Mouse (Mus musculus) right cerebral cortex, adult 2 months (tissue): ENCODE results near the gene Cep112.
A peak's percentile ranks its signal among the peaks of the same experiment; 100 is the strongest.
"Not testable (repeated sequence)": the region's sequence is repeated elsewhere in the genome, so short reads cannot be mapped to it uniquely, and the experiment has no call there.

ENCODE experiments used
- DNase-seq, 2 experiments: peaks; one replicate each; pipeline ENCODE4 v3.0.0; 2021 to 2022; ENCODE audit warnings: low spot score in 2 of 2

The Cep112 gene

DNA sequence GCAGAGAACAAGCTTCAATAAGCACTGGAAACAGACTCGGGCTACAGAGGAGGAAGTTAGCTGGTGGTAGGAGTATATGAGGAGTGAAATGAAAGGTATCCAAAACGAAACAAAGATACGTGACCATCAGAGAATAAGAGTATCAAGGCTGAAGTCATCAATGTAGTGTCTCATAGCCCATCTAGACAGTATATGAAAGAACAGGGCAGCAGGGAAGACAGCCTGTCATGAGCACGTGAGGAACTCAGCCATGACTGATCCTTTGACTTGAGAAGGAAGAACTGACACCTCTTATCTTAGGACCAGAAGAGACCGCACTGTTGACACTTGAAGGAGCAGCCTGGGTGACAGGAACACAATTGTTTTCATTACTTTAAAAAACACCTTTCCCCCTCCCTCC lies 373.4 kb downstream of the Cep112 start:
- no peak for DNase-seq

DNA sequence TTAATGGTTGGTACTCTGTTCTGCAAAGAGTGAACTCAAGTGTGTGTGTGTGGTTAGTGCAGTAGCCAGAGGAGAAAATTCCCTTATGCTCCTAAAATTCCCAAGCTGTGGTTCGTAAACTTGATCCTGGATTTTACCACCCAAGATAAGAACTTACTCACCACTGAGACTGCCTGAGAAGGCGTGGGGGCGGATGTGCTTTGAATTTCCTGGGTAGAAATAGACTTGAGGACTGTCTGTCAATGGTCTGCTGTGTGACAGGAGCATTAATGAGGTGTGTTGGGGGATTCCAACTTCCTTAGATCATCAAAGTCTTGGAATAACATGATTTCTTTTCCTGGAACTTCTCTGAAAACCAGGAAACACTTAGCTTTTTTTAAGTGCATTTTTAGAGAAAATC lies 374.7 kb downstream of the Cep112 start:
- peak; percentile 39 to 53 for DNase-seq

DNA sequence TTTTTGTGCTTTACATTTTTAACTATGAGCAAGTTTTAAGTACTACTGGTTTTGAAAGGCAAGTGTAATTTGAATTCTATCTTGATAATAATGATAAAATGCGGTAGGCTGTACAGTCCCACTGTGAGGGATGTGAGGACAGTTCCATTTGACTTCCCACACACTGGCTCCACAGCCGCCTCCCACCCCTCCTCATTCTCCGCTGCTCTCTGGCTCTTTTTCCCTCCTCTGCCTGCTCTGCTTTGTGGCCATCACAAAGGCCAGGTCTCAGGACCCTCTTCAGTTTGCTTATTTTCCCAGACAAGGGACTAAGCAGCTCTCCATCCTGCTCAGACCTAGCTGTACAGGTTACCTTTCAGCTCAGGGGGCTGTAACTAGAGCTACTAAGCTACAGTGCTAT lies 379.0 kb downstream of the Cep112 start:
- DNase-seq = no peak

DNA sequence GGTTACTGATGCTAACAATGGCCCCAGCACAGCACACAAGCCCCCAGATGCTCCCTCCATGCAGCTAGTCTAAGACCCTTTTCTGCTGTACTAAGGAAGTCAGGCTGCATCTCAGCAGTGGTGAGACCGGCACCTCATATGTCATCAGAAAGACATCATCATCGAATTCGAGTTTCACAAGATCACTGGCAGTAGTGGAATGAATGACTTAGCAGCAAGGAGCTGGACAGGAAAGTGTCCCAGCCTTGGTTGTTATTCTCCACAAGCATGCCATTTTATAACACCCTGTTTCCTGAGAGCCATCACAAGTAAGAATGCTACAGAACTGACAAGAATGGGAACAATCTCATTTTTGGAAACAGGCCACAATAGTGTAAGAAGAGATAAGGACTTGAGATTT lies 381.0 kb downstream of the Cep112 start:
- no peak for DNase-seq

DNA sequence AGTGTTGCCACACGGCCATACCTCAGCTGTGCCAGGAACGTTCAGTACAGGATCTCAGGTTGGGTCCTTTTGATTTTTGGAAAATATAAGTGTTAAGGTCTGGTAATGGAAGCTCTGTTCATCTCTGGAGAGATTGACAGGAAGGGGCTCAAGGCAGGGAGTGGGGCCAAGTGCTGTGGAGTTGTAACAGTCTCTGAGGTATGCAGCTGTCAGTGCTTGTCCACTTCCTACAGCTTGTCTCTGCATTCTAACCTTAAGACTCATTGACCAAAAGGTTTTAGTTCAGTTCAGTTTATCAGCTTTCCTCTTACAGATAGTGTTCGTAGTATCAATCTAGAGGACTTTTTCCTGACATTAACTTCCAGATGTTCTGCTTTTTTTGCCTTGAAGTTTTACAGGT lies 384.6 kb downstream of the Cep112 start:
- DNase-seq = no peak

DNA sequence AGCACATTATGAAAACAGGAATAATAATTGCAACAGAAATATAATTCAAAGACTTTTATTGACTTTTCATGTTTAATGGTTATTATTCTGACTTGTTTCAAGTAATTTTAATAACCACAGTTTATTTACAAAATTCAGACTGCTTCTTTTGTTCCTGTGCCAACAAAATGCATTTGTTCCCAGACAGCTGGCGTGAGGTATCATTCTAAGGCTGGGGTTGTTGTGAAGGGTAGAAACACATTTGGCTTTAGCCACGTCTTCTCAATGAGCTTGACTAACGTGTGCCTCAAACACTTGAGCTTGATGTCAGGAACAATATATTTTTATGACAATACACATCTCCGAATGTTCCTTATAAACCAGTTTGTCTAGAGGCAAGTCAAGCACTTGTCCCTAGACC lies 396.8 kb downstream of the Cep112 start:
- no peak for DNase-seq

DNA sequence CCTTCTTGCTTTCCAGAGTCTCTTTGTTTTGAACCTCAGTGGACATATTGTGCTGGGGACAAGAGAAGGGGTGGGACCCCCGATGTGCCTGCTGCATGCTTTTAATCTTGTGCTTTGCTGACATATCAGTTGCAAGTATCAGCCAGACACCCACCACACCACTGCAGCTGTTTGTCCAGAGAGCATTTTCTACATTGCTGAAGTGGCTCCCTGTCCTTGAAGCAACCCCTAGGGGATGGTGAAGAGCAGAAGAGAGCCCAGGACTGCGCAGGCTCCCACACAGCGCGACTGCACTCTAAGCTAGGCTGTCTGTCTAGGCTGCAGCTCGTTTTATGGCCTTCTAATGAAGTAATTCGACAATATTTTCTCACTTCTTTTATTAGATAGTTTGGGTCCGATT lies 397.3 kb downstream of the Cep112 start:
- DNase-seq = no peak

DNA sequence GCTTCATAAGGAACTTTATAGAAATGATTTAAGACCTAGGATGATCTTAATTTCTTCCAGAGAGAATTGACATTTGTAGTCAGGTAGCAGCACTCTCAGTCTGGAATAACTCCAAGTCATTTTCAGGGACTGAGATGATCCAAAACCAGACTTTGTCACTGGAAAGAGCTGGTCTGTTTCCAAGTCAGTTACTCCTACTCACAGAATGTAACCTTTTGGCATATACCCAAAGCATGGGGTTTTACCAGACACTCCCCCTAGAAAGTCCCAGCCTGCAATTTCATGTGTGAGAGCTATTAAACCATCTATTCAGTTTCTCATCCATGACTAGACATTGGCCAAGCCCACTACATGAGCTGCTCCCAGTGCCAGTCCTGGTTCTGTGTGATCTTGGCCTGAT lies 402.3 kb downstream of the Cep112 start:
- no peak for DNase-seq

DNA sequence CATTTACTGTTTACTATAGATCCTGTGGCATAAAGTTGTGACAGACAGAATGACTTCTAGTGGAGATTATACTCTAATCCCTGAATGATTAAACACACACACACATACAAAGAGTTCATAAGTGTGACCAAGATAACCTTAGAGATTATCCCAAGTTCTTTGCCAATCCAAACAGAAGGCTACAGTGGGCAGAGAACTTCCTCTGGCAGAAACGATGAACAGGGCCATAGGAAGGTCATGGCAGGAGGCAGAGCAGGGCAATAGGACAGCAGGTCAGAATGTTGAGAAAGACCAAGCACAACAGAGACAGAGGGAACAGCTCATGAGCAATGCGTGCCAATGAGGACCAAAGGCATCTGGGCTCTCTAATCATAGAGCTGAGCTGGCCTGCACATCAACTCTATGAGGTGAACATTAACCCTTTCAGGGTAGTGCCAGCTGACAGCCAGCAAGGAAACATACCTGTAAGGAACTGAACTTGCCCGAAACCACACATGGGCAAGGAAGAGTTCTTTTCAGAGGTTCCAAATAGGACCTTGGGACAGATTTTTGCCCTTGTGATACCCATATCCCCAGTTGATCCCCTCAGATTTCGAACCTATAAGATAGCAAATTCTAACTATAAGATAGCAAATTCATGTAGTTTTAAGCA lies 403.5 kb downstream of the Cep112 start:
- DNase-seq = no peak

DNA sequence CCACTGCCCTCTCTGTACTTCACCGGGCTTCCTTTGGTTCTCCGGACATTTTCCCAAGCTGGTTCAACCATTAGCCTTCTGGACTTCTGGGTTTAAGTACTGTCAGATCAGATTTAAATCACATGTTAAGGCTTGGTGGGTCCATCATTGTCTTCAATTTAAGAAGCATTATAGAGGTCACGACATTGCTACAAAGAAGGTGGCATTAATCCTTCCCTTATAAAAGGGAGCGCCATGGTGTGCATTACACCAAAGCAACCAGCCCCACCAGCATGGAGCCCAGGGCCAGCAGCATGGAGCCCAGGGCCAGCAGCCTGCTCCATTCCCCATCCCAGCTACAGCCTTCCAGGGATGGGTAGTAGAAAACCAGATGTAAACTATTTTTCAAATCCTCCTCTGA lies 411.7 kb downstream of the Cep112 start:
- no peak for DNase-seq

DNA sequence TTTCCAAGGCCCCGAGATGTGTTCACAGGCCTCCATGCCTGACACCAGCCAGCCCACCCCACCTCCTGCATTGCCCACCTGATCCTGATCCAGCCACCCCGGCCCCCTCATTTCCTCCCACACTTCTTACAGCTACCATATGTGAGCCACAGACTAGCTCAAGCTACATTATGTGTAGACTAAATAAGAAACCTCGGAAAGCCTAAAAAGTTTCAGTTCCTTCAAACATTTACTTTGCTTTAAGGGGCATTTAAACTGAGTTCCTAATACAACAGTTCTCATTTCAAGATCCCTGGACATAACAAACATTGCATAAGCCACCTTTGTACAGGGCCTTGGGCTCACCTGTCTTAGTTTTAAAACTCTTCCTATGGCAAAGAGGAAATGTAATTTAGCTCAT lies 415.2 kb downstream of the Cep112 start:
- no peak for DNase-seq

DNA sequence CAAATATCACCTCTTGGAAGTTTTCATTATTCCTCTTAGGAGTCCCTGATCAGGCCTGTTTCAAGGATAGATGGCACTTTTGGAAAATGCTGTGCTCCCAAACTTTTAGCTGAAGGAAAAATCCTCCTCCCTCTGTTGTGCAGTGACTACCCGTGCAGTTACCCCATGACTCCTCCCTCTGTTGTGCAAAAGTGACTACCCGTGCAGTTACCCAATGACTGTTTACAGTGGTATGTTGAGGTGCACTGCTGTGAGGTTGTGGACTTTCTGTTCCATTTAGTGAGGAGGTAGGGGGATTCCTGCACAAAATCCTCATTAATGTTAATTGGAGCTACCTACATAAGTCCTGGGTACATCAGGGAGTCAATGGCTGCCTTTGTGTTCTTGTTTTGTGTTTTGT lies 417.8 kb downstream of the Cep112 start:
- DNase-seq = no peak

DNA sequence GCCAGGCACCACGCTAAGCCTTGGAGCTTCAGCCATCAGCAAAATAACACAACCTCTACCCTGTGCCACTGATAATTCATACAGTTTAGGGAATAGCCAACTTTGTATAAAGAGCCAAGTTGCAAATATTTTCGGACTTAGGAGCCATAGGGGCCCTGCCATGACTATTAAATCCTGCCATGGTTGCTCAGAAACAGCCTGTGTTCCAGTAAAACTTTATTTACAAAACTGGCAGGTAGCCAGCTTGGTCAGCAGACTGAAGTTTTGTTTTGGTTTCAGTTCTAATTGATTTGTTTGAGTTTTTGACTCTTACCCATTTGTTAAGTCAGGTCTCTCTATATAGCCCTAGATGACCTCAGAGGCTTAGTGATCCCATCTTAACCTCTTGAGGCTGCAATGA lies 421.0 kb downstream of the Cep112 start:
- DNase-seq = no peak

DNA sequence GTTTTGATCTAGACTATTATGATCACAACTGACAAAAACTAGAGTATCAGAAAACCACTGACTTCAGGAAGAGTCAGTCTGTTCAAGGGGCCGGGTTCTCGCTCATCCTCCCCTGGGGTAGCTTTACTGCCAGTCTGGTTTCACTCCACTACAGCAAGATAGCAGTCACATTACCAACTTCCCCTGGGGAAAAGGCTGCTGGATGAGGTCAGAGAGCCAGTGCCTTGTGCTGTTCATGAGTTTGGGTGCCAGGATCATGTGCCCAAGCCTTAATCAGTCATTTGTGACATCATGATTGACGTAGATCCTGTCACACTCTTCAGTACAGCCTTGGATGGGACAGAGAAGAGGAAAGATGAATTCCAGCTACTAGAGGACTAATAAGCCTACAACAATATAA lies 421.5 kb downstream of the Cep112 start:
- no peak for DNase-seq

DNA sequence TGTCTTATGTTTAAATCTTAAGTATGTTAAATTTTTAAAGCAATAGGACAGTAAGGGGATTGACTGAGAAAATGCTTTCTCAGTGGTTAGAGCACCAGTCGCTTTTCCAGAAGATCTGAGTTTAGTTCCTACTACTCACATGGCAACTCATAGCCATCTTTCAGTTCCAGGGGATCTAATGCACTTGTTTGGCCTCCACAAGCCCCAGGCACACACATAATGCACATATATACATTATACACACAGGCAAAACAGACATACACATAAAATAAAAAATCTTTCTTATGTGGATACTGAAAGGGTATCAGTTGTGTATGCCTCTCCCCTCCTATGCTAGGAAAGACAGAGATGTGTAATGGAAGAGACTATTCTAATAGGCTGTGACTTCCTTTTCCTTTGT lies 426.8 kb downstream of the Cep112 start:
- DNase-seq = no peak

DNA sequence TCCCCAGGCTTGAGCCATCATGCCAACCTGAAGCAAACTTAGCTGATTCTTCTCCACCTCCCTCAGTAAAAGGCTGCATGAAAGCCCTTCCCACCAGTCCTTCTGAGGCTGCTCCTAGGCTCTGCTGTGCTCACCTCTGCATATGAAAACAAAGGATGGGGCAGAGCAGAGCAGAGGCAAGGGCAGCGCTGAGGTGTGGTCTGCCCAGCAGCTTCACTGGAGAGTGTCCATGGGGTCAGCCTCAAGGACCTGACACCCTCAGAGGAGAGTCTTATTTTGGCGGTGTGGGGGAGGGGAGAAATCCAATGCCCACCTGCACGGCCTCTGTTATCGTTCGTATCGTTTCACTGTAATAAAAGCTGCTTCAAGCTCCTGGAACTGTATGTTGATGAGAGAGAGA lies 432.3 kb downstream of the Cep112 start:
- DNase-seq = no peak

DNA sequence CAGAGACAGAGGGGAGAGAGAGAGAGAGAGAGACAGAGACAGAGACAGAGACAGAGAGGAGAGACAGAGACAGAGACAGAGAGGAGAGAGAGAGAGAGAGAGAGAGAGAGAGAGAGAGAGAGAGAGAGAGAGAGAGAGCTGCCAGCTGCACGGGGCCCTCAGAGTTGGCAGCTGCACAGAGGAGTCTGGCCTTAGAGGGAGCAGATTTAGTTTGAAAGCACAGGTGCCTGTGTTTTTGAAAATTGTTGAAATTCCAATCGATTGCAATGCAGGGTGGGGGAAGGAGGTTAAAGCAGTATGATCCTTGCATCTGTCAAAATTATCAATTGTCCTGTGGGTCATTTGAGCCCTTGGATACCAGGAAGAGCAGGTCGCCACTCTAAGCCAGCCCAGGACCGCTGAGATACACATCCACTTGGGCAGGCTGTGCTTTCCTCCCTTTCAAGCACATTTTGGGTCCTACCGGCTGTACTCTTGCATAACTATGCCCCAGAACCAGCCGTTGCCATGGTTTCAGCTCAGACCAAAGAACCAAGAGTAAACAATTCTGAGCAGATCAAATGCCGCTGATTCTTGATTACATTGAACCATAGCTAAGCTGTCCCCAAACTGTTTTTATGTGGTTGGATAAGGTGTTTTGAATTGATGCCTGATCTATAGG lies 432.8 kb downstream of the Cep112 start:
- peak; percentile 70 to 77 for DNase-seq

DNA sequence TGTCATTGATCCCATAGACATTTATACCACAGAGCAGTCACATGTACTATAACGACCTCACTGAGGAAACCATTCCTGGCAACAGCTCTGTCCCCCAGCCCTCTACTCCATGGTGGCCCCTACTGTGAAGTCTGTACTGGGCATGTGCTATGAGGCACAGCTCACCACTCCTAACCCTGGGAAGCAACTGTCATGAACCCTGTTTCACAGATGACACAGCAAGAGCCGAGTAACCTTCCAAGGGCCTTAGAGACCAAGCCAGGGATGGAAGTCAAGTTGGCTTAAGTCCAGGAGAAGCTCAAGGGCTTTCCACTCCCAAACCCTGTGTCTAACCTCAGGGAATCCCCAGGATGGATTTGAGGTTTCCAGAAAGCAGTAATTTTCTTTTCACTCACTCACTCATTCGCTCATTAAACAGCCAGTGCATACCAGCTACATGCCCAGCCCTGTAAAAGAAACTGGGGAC lies 433.4 kb downstream of the Cep112 start:
- no peak for DNase-seq

DNA sequence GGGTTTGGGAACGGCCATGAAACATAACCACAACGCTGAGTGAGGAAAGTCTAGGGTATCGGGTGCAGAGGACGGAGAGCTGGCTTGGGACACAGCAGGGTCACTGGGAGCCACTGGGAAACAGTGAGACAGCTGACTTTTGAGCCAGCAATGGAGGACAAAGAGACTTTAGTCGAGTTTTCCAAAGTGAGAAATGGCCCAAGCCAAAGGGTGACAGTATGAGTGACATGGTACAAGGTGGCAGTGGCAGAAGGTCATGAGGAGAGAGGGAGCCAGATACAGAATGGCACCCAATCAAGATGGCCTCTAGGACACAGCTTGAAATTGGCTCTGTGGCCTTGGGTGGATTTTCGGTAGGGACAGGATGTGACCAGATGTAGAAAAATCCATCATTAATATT lies 433.9 kb downstream of the Cep112 start:
- DNase-seq = no peak

DNA sequence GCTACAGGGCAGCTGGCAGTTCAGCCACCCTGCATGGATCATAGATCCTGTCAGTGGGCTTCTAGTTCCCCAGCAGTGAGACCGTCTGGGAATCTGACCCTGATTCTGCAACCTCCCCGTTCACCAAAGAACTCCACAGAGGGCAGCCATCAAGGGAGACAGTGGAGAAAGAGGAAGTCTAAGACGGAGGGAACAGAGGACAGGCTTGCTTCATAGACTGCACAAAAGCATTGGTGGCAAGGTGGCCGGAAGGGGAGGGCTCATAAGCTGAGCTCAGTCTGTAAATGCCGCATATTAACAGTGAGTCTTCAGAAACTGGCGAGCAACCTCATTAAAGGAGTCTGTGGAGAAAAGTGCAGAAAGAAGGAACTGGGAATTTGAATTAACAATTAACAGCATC lies 437.4 kb downstream of the Cep112 start:
- no peak for DNase-seq

DNA sequence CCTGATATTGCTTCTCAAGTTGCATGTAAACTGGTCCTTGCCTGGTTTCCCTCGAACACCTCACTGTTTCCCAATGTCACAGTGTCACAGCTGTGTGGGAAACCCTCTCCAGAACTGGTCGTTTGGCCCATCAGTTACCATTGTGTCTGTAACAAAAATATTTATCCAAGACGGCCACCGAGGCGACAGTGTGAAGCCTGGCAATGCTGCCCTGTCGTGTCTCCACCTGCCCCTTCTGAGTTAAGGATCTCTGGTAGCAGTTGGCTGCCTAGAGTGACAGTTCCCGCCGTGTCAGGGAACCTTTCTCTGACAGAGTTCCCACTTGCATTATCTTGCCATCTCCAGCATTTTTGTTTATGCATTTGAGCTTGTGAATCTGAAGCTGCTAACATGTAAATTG lies 440.8 kb downstream of the Cep112 start:
- no peak for DNase-seq

DNA sequence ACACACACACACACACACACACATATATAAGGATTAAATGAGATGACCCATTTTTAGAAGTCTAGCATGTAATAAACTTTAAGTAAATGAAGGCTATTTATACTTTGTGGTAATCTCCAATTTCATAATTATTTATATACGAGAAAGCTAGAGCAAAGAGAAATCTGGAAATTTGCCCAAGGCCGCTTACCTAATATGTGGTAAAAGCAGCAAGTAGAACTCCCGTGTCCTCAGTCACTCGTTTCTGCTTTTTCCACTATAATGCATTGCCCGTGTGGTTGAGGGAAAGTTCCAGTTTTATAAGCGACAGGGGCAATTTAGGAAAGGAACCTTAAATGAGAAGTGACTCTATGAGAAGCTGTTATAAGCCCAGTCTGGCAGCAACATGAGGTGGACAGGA lies 442.5 kb downstream of the Cep112 start:
- DNase-seq = no peak

DNA sequence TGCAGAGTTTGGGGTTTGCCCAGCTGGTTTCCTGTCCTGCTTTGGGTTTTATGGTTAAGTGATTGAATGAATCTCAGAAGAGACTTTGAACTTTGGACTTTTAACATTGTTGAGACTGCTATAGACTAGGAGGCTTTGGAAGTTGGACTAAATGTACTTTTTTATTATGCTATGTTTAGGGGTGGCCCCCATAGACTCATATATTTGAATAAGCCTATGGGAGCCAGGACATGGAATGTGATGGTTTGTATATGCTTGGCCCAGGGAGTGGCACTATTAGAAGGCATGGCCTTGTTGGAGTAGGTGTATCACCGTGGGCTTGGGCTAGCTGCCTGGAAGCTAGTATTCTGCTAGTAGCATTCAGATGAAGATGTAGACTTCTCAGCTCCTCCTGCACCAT lies 446.3 kb downstream of the Cep112 start:
- DNase-seq = not testable (repeated sequence)

DNA sequence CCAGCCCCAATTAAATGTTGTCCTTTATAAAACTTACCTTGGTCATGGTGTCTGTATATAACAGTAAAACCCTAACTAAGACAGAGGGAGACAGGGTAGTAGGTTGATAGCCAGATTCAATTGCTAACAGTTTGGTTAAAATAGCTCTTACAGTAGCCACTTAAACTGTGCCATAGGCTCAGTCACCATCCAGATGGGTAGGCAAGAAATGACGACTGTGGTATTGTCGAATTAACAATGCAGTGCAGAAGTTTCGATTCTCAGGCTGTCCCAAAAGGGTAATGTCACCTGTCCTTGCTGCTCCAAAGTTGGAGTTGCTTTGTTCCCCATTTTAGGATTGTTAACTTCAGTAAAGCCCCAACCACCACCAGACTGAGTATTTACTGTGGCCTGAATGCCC lies 446.8 kb downstream of the Cep112 start:
- no peak for DNase-seq
